Mouse (Mus musculus) myocyte (in vitro differentiated cells): ENCODE results near the gene Slc5a1. TPM values are rescaled to one million over a fixed set of nuclear protein-coding genes. Genes with fewer than 3 reads are reported as not detected.

ENCODE experiments used
- H3K27me3 ChIP-seq: one replicate; pipeline ENCODE4 v1.6.1; 2011; ENCODE audit not compliant: control insufficient read depth, insufficient read depth, insufficient read length
- H3K36me3 ChIP-seq: one replicate; pipeline ENCODE4 v1.6.1; 2011; ENCODE audit not compliant: control insufficient read depth, insufficient read depth
- H3K4me2 ChIP-seq: one replicate; pipeline ENCODE4 v1.6.1; 2011; ENCODE audit warnings: low read depth, control low read depth
- H3K4me3 ChIP-seq: one replicate; pipeline ENCODE4 v1.5.1; 2011; ENCODE audit warnings: mild to moderate bottlenecking, control low read depth, moderate library complexity
- H3K79me2 ChIP-seq: one replicate; pipeline ENCODE4 v1.6.1; 2011; ENCODE audit not compliant: control insufficient read depth, insufficient read depth
- H3ac ChIP-seq: one replicate; pipeline ENCODE4 v1.6.1; 2011; ENCODE audit not compliant: control insufficient read depth, insufficient read length
- CEBPB ChIP-seq: IDR thresholded peaks from 2 replicates; pipeline ENCODE4 v1.6.1; 2011; ENCODE audit warnings: mild to moderate bottlenecking, moderate library complexity; ENCODE audit not compliant: poor library complexity, insufficient read depth, severe bottlenecking
- E2F4 ChIP-seq: IDR thresholded peaks from one replicate; pipeline ENCODE4 v1.6.1; 2011; ENCODE audit warnings: mild to moderate bottlenecking, control low read depth, moderate library complexity; ENCODE audit not compliant: insufficient read depth
- MAX ChIP-seq: IDR thresholded peaks from one replicate; pipeline ENCODE4 v1.6.1; 2011; ENCODE audit warnings: low read depth, mild to moderate bottlenecking, control low read depth
- MYOD1 ChIP-seq, 3 experiments: IDR thresholded peaks; one replicate each; pipeline ENCODE4 v1.6.1; 2011; ENCODE audit warnings: control low read depth in 2 of 3, low read depth in 2 of 3, mild to moderate bottlenecking in 2 of 3, moderate library complexity in 1 of 3; ENCODE audit not compliant: insufficient read length in 2 of 3, control insufficient read depth in 1 of 3
- MYOG ChIP-seq, 3 experiments: IDR thresholded peaks; one replicate each; pipeline ENCODE4 v1.6.1; 2011; ENCODE audit warnings: control low read depth in 2 of 3, low read depth in 2 of 3, mild to moderate bottlenecking in 2 of 3; ENCODE audit not compliant: insufficient read length in 2 of 3, control insufficient read depth in 1 of 3, insufficient read depth in 1 of 3
- POLR2A ChIP-seq: IDR thresholded peaks from one replicate; pipeline ENCODE4 v1.6.1; 2011; ENCODE audit warnings: low read depth, mild to moderate bottlenecking, control low read depth, moderate library complexity; ENCODE audit not compliant: insufficient read length
- POLR2AphosphoS2 ChIP-seq: IDR thresholded peaks from one replicate; pipeline ENCODE4 v1.6.1; 2011; ENCODE audit warnings: low read depth, control low read depth; ENCODE audit not compliant: insufficient read length
- REST ChIP-seq: IDR thresholded peaks from one replicate; pipeline ENCODE4 v1.6.1; 2011; ENCODE audit warnings: mild to moderate bottlenecking, control low read depth, moderate library complexity; ENCODE audit not compliant: insufficient read depth, insufficient read length
- SRF ChIP-seq: IDR thresholded peaks from one replicate; pipeline ENCODE4 v1.6.1; 2011; ENCODE audit warnings: low read depth; ENCODE audit not compliant: control insufficient read depth, insufficient read length
- TCF12 ChIP-seq: IDR thresholded peaks from one replicate; pipeline ENCODE4 v1.6.1; 2011; ENCODE audit warnings: mild to moderate bottlenecking, control low read depth; ENCODE audit not compliant: poor library complexity, insufficient read depth, severe bottlenecking
- TCF3 ChIP-seq: IDR thresholded peaks from one replicate; pipeline ENCODE4 v1.6.1; 2011; ENCODE audit warnings: low read depth, control low read depth; ENCODE audit not compliant: insufficient read length
- USF1 ChIP-seq: IDR thresholded peaks from one replicate; pipeline ENCODE4 v1.6.1; 2011; ENCODE audit warnings: low read depth, mild to moderate bottlenecking, control low read depth, moderate library complexity
- polyA plus RNA-seq: library from polyadenylated mRNA; unstranded; fragments of >200 nt; fragmentation: generic; extraction: Trizol; gene quantifications from one replicate; pipeline ENCODE4 v1.2.1, GENCODE M21; 2012; ENCODE audit warnings: missing spikeins

Gene Slc5a1
- polyA plus RNA-seq, 1 experiment: not detected

DNA sequence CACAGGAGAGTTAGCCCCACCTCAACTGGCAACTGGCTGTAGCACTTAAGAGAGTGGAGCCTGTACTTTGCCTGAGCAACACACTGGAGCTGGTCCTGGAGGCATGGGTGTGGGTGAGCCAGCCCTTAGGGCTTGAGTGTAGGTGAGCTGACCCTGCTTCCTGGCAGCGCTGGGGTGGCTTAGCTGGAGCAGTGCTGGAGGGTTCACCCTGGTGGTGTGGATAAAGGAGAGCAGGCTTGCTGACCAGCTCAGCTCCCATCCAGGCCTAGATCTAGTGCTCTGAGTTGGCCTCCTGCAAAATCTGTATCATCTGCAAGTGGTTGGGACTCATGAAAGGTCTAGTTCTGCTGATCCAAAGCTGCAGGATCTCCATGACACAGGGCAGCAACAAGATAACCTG lies 21.1 kb upstream of the Slc5a1 start:
- H3ac ChIP-seq: no peak overlapping the region
- H3K79me2 ChIP-seq: no peaks in the 10 kb centered on the region
- TF ChIP-seq CEBPB (no peak), POLR2A (no peak), TCF12 (no peak), TCF3 (no peak), POLR2AphosphoS2 (no peak), E2F4 (no peak), MAX (no peak), MYOG (IDR thresholded peaks at IDR 0.05; ENCODE audit: control insufficient read depth in 1 of 3, insufficient read depth in 1 of 3, insufficient read length in 2 of 3, low read depth in 2 of 3) (no peak), REST (no peak), USF1 (no peak), MYOD1 (IDR thresholded peaks at IDR 0.05; ENCODE audit: control insufficient read depth in 1 of 3, insufficient read length in 2 of 3, low read depth in 2 of 3) (no peak), SRF (no peak)
- no peak overlapping the region for H3K4me3 ChIP-seq
- H3K27me3 ChIP-seq: peaks cover 48% of the 10 kb centered on the region
- no peaks in the 10 kb centered on the region for H3K36me3 ChIP-seq
- H3K4me2 ChIP-seq: no peak overlapping the region

DNA sequence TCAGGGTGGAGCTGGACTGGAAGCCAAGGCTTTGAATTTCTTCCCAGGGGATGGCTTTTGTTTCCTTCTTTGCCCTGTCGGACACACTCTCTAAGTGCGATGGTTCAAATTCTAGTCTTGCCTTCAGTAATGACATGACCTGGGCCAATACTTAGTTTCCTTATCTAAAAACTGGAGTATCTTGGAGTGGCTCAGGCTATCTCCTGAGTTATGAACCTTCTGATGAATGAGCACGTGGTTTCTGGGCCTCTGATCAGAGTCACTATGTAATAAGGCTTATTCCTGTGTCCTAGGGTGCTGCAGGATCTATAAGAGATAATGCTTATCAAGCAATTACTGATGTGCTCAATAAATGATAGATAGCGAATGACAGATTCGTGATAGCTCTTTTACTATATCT lies 19.4 kb upstream of the Slc5a1 start:
- peaks cover 46% of the 10 kb centered on the region for H3K27me3 ChIP-seq
- TF ChIP-seq POLR2A (no peak), TCF12 (no peak), SRF (no peak), E2F4 (no peak), USF1 (no peak), REST (no peak), CEBPB (no peak), MAX (no peak)
- no peak overlapping the region for H3K4me3 ChIP-seq
- H3K36me3 ChIP-seq: no peaks in the 10 kb centered on the region
- no peak overlapping the region for H3K4me2 ChIP-seq
- H3ac ChIP-seq: no peak overlapping the region
- no peaks in the 10 kb centered on the region for H3K79me2 ChIP-seq

DNA sequence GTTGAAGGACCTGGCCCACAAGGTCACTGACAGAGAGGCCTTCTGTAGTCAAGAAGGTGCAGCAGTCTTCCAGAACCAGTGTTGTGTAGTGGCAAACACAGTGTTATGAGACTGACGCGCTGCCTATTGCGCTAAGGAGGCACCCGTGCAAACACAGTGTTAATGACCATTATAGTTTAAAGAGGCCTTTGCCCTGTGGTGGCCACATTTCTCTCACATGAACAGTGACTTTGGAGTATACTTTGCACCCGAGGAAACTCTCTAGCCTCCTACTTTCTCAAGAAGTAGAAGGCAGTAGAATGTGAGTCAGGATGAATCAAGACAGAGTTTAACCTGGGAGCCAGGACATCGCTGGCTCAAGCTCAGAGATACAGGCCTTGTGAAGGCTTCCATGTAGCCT lies 12.7 kb upstream of the Slc5a1 start:
- TF ChIP-seq MYOG (IDR thresholded peaks at IDR 0.05; ENCODE audit: control insufficient read depth in 1 of 3, insufficient read depth in 1 of 3, insufficient read length in 2 of 3, low read depth in 2 of 3) (no peak), TCF12 (no peak)
- Histone ChIP-seq H3ac (no peak overlapping the region), H3K4me2 (no peak overlapping the region), H3K36me3 (no peaks in the 10 kb centered on the region), H3K79me2 (no peaks in the 10 kb centered on the region), H3K4me3 (no peak overlapping the region), H3K27me3 (peaks cover 19% of the 10 kb centered on the region)

DNA sequence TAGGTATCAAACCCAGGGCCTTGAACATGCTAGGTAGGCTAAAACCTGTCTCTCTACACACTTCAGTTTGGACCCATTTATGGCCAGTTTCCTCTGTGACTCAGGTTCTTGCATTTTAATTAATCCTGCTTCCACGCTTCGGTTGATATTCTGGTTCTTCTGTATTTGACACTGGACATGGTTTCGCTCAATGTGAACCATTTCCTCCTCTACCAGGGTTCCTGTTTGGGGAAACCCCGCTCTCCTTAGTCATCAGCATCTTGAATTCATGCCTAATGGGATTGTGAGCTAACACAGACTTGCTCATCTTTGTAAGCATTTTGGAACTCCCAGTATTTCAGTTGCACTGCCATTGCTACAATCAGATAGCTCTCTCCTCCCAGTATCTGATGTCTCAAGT lies 8.7 kb upstream of the Slc5a1 start:
- no peaks in the 10 kb centered on the region for H3K36me3 ChIP-seq
- peaks cover 25% of the 10 kb centered on the region for H3K27me3 ChIP-seq
- TF ChIP-seq TCF3 (no peak), SRF (no peak), MAX (no peak), TCF12 (no peak), MYOD1 (IDR thresholded peaks at IDR 0.05; ENCODE audit: control insufficient read depth in 1 of 3, insufficient read length in 2 of 3, low read depth in 2 of 3) (no peak), CEBPB (no peak), POLR2AphosphoS2 (no peak), REST (no peak), POLR2A (no peak), USF1 (no peak), MYOG (IDR thresholded peaks at IDR 0.05; ENCODE audit: control insufficient read depth in 1 of 3, insufficient read depth in 1 of 3, insufficient read length in 2 of 3, low read depth in 2 of 3) (no peak), E2F4 (no peak)
- no peak overlapping the region for H3K4me3 ChIP-seq
- no peak overlapping the region for H3ac ChIP-seq
- H3K4me2 ChIP-seq: no peak overlapping the region
- no peaks in the 10 kb centered on the region for H3K79me2 ChIP-seq

DNA sequence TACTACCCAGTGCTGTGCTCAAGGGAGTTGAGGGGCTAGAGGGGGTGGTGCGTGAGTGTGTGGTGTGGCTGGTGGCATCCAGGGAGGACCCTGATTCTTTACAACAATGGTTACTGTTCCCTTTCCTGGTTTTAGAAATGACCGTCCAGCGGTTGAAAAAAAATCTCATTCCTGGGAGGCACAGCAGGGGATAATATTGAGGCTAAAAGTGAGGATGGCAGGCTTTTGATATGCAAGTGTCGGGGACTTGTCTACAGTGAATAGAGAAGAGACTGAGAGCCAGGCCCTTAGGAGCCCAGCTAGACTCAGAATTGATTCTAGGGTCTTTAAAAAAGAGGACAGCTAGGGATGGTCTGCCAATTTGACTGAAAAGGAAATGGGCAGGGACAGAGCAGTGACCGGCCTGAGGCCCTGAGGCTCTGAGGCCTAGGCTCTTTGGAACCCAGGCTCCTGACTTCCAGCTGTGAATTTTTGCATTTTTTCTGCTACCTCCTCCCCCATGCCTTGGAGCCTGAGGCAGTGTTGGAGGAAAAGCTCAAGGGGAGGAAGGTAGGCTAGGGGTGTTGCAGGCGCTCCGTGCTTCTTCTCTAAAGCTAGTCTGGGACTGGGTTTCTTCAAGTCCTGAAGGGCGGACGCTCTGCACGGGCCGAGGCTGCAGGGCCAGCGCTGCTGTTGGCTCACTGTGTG lies 1.5 kb upstream of the Slc5a1 start:
- Histone ChIP-seq H3K36me3 (no peaks in the 10 kb centered on the region), H3K4me3 (no peak overlapping the region), H3K79me2 (no peaks in the 10 kb centered on the region), H3K4me2 (no peak overlapping the region), H3ac (no peak overlapping the region), H3K27me3 (peaks cover 49% of the 10 kb centered on the region)
- no peak for TF ChIP-seq POLR2AphosphoS2
- TF ChIP-seq MAX: no peak
- no peak for TF ChIP-seq MYOG (IDR thresholded peaks at IDR 0.05; ENCODE audit: control insufficient read depth in 1 of 3, insufficient read depth in 1 of 3, insufficient read length in 2 of 3, low read depth in 2 of 3)
- TF ChIP-seq MYOD1 (IDR thresholded peaks at IDR 0.05; ENCODE audit: control insufficient read depth in 1 of 3, insufficient read length in 2 of 3, low read depth in 2 of 3): no peak
- TF ChIP-seq POLR2A: no peak
- TF ChIP-seq USF1: no peak
- no peak for TF ChIP-seq TCF3
- no peak for TF ChIP-seq CEBPB
- TF ChIP-seq SRF: no peak
- TF ChIP-seq E2F4: no peak
- no peak for TF ChIP-seq TCF12
- no peak for TF ChIP-seq REST
